Mouse (Mus musculus): Measurements from ENCODE around the gene Armc10. TPM values are rescaled to one million over a fixed set of nuclear protein-coding genes. Genes with fewer than 3 reads are reported as not detected.
"Not testable (repeated sequence)": the region's sequence is repeated elsewhere in the genome, so short reads cannot be mapped to it uniquely, and the experiment has no call there.

Armc10 gene
- polyA plus RNA-seq (2012; rRNA removed): 34.3 and 59.7 TPM in 2 replicates

- DNase-seq: peak; percentile 83
- peak within 1 kb of the TSS; percentile 88 for H3K4me3 ChIP-seq (replicated peaks; ENCODE audit: extremely low read depth, low read depth, low read length)
- WGBS: 2% methylated on average over 40 of the region's 40 CpGs
- H3K4me1 ChIP-seq (ENCODE audit: control insufficient read depth, insufficient read depth, low read length): peaks cover 4% of the 10 kb centered on the region
- no peak for TF ChIP-seq CTCF (IDR thresholded peaks at IDR 0.05; ENCODE audit: insufficient read depth, low read length)
- peak; percentile 79 for TF ChIP-seq POLR2A (IDR thresholded peaks at IDR 0.05; ENCODE audit: borderline replicate concordance, extremely low read depth, low read depth, low read length)
Measured at GRCm38 (mm10) chr5:21645439-21646132, at the start of gene Armc10, which contains the start of gene Fbxl13. Gene Armc10 (plus strand): TSS chr5:21645813. Gene Fbxl13 (minus strand): TSS chr5:21645634.

GRCm38 (mm10) chr5:21599536-21599935 is 46.1 kb upstream of the Armc10 start:
- H3K4me3 ChIP-seq (replicated peaks; ENCODE audit: extremely low read depth, low read depth, low read length); DNase-seq; H3K4me1 ChIP-seq (ENCODE audit: control insufficient read depth, insufficient read depth, low read length): not testable (repeated sequence)
- 55% methylated on average over 2 of the region's 2 CpGs for WGBS

- no peak for DNase-seq
- H3K4me1 ChIP-seq (ENCODE audit: control insufficient read depth, insufficient read depth, low read length): no peaks in the 10 kb centered on the region
- H3K4me3 ChIP-seq (replicated peaks; ENCODE audit: extremely low read depth, low read depth, low read length): no peak overlapping the region
- TF ChIP-seq POLR2A (IDR thresholded peaks at IDR 0.05; ENCODE audit: borderline replicate concordance, extremely low read depth, low read depth, low read length) (no peak), CTCF (IDR thresholded peaks at IDR 0.05; ENCODE audit: insufficient read depth, low read length) (no peak)
- 92% methylated on average over 4 of the region's 4 CpGs for WGBS
Measured at GRCm38 (mm10) chr5:21599961-21600360, 45.7 kb upstream of the Armc10 start.

GRCm38 (mm10) chr5:21605936-21606335 is 39.7 kb upstream of the Armc10 start:
- 48% methylated on average over 6 of the region's 6 CpGs for WGBS
- DNase-seq: no peak
- Histone ChIP-seq H3K4me3 (replicated peaks; ENCODE audit: extremely low read depth, low read depth, low read length) (no peak overlapping the region), H3K4me1 (ENCODE audit: control insufficient read depth, insufficient read depth, low read length) (no peaks in the 10 kb centered on the region)
- no peak for TF ChIP-seq POLR2A (IDR thresholded peaks at IDR 0.05; ENCODE audit: borderline replicate concordance, extremely low read depth, low read depth, low read length)
- no peak for TF ChIP-seq CTCF (IDR thresholded peaks at IDR 0.05; ENCODE audit: insufficient read depth, low read length)

GRCm38 (mm10) chr5:21608311-21609304 is 37.0 kb upstream of the Armc10 start:
- Histone ChIP-seq H3K4me3 (replicated peaks; ENCODE audit: extremely low read depth, low read depth, low read length) (no peak overlapping the region), H3K4me1 (ENCODE audit: control insufficient read depth, insufficient read depth, low read length) (no peaks in the 10 kb centered on the region)
- TF ChIP-seq POLR2A (IDR thresholded peaks at IDR 0.05; ENCODE audit: borderline replicate concordance, extremely low read depth, low read depth, low read length) (no peak), CTCF (IDR thresholded peaks at IDR 0.05; ENCODE audit: insufficient read depth, low read length) (no peak)
- WGBS: 68% methylated on average over 12 of the region's 12 CpGs
- DNase-seq: no peak

- WGBS: 37% methylated on average over 3 of the region's 3 CpGs
- Histone ChIP-seq H3K4me3 (replicated peaks; ENCODE audit: extremely low read depth, low read depth, low read length) (no peak overlapping the region), H3K4me1 (ENCODE audit: control insufficient read depth, insufficient read depth, low read length) (no peaks in the 10 kb centered on the region)
- DNase-seq: no peak
- TF ChIP-seq POLR2A (IDR thresholded peaks at IDR 0.05; ENCODE audit: borderline replicate concordance, extremely low read depth, low read depth, low read length) (no peak), CTCF (IDR thresholded peaks at IDR 0.05; ENCODE audit: insufficient read depth, low read length) (no peak)
Measured at GRCm38 (mm10) chr5:21610996-21611395, 34.6 kb upstream of the Armc10 start.

GRCm38 (mm10) chr5:21614299-21614698 is 31.3 kb upstream of the Armc10 start:
- H3K4me1 ChIP-seq (ENCODE audit: control insufficient read depth, insufficient read depth, low read length); H3K4me3 ChIP-seq (replicated peaks; ENCODE audit: extremely low read depth, low read depth, low read length); DNase-seq: not testable (repeated sequence)
- WGBS: 95% methylated on average over 11 of the region's 11 CpGs

GRCm38 (mm10) chr5:21616450-21617009 is 29.1 kb upstream of the Armc10 start:
- no peak overlapping the region for H3K4me3 ChIP-seq (replicated peaks; ENCODE audit: extremely low read depth, low read depth, low read length)
- no peak for TF ChIP-seq POLR2A (IDR thresholded peaks at IDR 0.05; ENCODE audit: borderline replicate concordance, extremely low read depth, low read depth, low read length)
- TF ChIP-seq CTCF (IDR thresholded peaks at IDR 0.05; ENCODE audit: insufficient read depth, low read length): no peak
- H3K4me1 ChIP-seq (ENCODE audit: control insufficient read depth, insufficient read depth, low read length): no peaks in the 10 kb centered on the region
- DNase-seq: no peak
- WGBS: 69% methylated on average over 3 of the region's 3 CpGs

- no peak for DNase-seq
- no peaks in the 10 kb centered on the region for H3K4me1 ChIP-seq (ENCODE audit: control insufficient read depth, insufficient read depth, low read length)
- no peak overlapping the region for H3K4me3 ChIP-seq (replicated peaks; ENCODE audit: extremely low read depth, low read depth, low read length)
- TF ChIP-seq POLR2A (IDR thresholded peaks at IDR 0.05; ENCODE audit: borderline replicate concordance, extremely low read depth, low read depth, low read length) (no peak), CTCF (IDR thresholded peaks at IDR 0.05; ENCODE audit: insufficient read depth, low read length) (no peak)
Measured at GRCm38 (mm10) chr5:21625916-21626315, 19.7 kb upstream of the Armc10 start.
